Mouse (Mus musculus) Muller cell, postnatal 12 days (primary cell): ENCODE data around the gene Gm17359.

ENCODE experiments used
- DNase-seq: peaks from one replicate; pipeline ENCODE4 v3.0.0-alpha.2; 2015; ENCODE audit errors: inconsistent ontology term

Gene Gm17359

GRCm38 (mm10) chr3:79336044-79336766 is at the start of gene Gm17359:
Gene Gm17359, plus strand, starts transcription at chr3:79336661.
- no peak for DNase-seq

- peak; percentile 95 for DNase-seq
Measured at GRCm38 (mm10) chr3:79287108-79287576, 49.3 kb upstream of the Gm17359 start.

DNA sequence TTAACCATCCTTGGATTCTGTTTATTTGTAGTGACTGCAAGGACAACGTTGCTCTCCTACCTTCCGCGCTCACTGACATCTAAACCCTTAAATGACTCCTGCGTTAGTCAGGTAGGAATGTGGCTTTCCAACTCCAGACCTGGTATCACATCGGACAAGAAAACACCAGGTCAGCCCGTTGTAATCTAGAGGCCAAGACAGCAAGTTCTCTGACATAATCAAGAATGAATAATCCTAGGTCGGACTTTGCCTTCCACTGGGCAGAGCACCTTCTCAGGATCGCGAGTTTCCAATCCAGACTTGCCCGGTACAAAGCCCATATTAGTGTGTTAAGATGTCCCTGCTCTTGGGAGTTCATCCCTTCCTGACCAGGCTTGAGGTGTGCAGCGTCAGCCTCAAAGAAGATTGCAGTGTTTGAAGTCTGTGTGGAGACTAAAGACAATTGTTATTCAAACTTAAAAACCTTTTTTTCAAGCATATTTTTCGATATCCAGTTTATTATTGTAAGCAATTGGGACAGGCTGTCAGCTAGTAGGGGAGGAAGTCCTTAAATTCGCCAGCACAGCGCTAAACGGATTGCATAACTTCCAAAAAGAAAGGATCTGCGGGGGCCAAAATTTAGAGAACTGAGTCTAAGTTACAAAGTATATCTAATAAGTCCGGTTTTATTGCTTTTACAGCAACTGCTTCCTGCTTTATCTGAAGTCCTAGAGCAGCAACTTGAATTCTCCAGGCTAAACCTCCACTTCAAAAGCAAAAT is 48.6 kb upstream of the Gm17359 start:
- peak; percentile 36 for DNase-seq

DNA sequence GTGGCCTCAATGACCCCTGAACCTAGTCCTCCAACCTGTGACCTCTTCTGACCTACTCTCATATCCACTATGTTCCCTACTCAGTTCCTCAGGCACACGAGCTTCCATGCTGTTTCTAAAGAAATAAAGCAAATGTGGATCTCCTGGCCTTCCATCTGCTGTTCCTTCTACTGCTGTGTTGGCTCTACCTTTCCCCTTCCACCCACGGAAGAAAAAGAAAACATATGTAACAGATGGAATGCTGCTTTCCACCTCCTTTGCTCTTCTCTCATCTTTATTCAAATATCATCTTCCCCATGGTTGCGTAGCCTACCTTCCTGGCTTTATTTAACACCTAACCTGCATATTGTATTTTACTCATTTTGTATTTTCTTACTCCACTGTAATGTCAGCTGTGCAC is 47.4 kb upstream of the Gm17359 start:
- DNase-seq, result no peak

DNA sequence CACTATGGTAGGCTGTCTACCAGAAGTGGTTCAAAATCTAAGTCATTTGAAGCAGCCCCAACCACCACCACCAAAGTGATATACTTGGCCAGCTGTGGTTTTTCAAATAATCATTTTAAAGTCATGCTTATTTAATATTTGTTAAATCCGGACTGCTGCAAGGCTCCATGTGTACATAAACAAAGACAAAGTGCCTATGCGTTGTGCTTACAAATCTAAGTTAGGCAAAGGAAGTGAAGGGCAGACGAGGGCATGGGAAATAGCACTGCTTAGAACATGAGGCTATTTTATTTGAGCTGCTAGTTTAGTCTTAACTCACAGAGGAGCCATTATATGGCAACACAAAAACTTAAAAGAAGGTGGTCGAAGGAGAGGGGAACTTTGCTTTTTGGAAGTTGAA is 43.4 kb upstream of the Gm17359 start:
- no peak for DNase-seq

GRCm38 (mm10) chr3:79294701-79295100 is 41.8 kb upstream of the Gm17359 start:
- DNase-seq, result no peak

DNA sequence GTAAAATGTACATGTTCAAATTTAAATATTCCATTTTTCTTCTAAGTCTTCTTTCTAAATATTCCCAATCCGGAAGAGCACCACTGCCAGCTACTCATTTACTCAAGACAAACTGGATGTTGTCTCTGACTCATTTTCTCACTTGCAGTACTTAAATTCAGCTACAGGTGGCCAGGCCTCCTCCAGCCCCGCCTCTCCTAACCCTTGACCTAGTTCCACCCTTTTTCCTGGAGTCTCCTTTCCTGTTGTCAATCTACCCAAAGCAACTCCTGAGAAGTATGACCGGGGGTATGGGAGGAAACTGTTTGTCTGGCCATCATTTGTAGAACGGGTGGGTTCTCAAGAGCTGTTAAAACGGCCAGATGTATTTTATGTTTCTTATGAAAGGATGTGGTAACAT is 40.4 kb upstream of the Gm17359 start:
- DNase-seq, result no peak

- peak; percentile 47 for DNase-seq
Measured at GRCm38 (mm10) chr3:79296586-79296985, 39.9 kb upstream of the Gm17359 start.

GRCm38 (mm10) chr3:79297281-79297680 is 39.2 kb upstream of the Gm17359 start:
- no peak for DNase-seq

DNA sequence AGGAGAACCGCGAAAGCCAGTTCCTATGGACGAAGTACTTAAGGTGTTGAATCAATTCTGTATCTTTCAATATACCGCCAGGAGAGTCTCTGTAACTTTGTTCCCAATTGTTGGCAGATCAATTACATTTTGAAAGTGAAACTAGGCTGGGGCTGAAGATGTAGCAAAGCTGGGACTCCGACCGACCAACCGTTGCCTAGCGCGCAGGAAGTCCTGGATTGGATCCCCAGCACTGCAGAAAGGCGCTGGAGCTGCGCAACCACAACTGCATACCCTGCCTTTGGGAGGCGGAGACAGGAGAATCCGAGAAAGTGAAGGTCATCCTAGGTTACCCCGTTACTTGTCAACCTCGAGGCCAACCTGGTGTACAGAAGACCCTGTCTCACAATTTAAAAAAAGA is 37.1 kb upstream of the Gm17359 start:
- DNase-seq, result no peak

- DNase-seq, result peak; percentile 72
Measured at GRCm38 (mm10) chr3:79308605-79309004, 27.9 kb upstream of the Gm17359 start.

- DNase-seq, result no peak
Measured at GRCm38 (mm10) chr3:79310184-79310583, 26.3 kb upstream of the Gm17359 start.

- peak; percentile 20 for DNase-seq
Measured at GRCm38 (mm10) chr3:79311895-79312294, 24.6 kb upstream of the Gm17359 start.

DNA sequence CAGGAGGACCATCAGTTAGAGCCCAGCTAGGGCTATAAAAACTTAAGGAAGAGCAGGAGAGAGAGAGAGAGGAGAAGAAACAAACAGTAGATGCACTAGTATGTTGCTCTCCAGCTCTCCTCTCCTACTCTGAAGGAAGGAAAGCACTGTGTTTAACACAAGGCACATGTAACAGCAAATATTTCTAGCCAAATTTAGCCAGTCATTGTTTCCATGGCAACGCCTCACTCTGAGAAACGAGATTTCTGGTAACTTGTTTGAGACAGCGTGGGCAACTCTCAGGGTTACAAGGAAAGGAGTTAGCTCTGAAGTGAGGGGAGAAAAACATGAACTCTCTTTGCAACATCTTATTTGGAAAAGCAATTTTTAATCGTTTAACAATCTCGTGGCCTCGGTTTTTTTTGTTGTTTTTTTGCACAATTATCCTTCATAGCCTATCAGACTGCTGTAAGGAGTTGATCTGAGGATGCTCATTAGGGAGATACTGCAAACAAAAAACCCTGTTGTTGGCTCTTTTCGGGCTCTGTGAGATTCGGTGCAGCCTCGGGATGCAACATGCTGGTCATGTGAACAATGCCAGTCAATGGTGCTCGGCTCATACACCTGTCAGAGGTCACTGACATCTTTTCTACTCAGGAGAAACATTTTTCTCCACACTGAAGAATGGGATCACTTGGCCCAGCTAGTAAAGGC is 22.3 kb upstream of the Gm17359 start:
- DNase-seq, result peak; percentile 37

- DNase-seq, result no peak
Measured at GRCm38 (mm10) chr3:79324697-79325526, 11.5 kb upstream of the Gm17359 start.

GRCm38 (mm10) chr3:79329691-79330315 is 6.7 kb upstream of the Gm17359 start:
- no peak for DNase-seq

- DNase-seq, result no peak
Measured at GRCm38 (mm10) chr3:79333051-79333450, 3.4 kb upstream of the Gm17359 start.

- DNase-seq, result no peak
Measured at GRCm38 (mm10) chr3:79333643-79334200, 2.7 kb upstream of the Gm17359 start.

GRCm38 (mm10) chr3:79340737-79341136 is 4.3 kb downstream of the Gm17359 start:
- no peak for DNase-seq

- DNase-seq, result no peak
Measured at GRCm38 (mm10) chr3:79342961-79343735, 6.7 kb downstream of the Gm17359 start.
